Mouse (Mus musculus) stomach, postnatal 0 days (tissue): Measurements from ENCODE around the gene Sct.

Source experiments
- CTCF ChIP-seq: IDR thresholded peaks from 2 replicates; pipeline ENCODE4 v1.5.1; 2016; ENCODE audit warnings: antibody characterized with exemption, low read depth, mild to moderate bottlenecking, moderate library complexity
- EP300 ChIP-seq: optimal IDR thresholded peaks from 2 replicates; pipeline ENCODE3; 2016; ENCODE audit warnings: antibody characterized with exemption

DNA sequence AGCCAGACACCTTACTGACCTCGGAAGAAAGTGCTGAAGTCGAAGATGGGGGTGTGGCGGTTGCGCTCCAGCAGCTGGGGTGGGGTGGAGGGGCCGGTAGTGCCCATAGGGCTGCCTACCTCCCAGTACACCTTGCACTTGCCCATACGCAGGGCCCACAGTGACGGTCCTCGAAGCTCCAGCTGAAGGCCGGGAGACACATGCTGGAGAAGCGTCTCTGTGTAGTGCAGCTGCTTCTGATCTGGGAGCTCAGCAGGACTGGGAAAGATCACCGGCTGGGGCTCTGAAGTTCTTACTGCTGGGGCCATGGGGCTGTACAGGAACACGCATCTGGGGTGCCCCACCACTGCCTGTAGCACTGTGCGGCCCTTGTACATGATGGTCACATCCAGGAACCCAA is 15.3 kb downstream of the Sct start:
- no peak for TF ChIP-seq CTCF
- no peak for TF ChIP-seq EP300
